Mouse (Mus musculus) olfactory bulb, adult 2 months (tissue): ENCODE measurements at regions not wholly inside any gene's neighbourhood (a gene's known extent, or its start where the extent isn't known, plus 50 kb on each side); places are given as distances from the start of the nearest gene placed in this dataset.

Source experiments
- CTCF ChIP-seq: fragments of 200-500 bp; IDR thresholded peaks from 2 replicates; pipeline ENCODE4 v1.5.1; 2012; ENCODE audit warnings: low read depth, mild to moderate bottlenecking, low read length, moderate library complexity; ENCODE audit not compliant: insufficient read depth
- POLR2A ChIP-seq: fragments of 200-500 bp; IDR thresholded peaks from 2 replicates; pipeline ENCODE4 v1.6.1; 2012; ENCODE audit warnings: mild to moderate bottlenecking, low read depth, low read length, moderate library complexity; ENCODE audit not compliant: insufficient read depth

- no peak for TF ChIP-seq CTCF
- no peak for TF ChIP-seq POLR2A
Observed at GRCm38 (mm10) chr2:75773431-75773830, 58.5 kb upstream of the Agps start.
